Mouse (Mus musculus) urinary bladder, adult 18-20 months (tissue): Measurements from ENCODE around the gene Igfbp5.

Experiments used
- DNase-seq, 2 experiments: peaks; one replicate each; pipeline ENCODE4 v3.0.0; 2022; ENCODE audit warnings: low spot score in 2 of 2, mixed read lengths in 2 of 2

The Igfbp5 gene

DNA sequence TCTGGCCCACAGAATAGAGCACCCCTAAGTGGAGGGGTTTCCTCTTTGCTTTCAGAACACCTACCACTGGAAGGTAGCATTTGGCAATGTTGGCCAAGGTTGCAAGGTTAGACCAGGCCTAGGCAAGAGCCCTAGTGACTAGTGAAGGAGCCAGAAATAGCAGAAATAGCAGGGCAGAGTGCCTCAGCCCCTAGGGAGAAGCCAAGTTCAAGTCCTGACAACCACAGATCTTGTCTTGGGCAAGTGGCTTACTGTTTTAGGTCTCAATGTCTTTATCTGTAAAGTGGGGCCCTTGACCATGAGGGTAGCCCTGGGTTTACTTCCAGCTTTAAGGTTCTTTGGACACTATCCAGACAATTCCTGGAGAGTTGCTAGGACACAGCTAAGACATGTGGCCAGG, 5.4 kb downstream of the Igfbp5 start:
- no peak for DNase-seq

DNA sequence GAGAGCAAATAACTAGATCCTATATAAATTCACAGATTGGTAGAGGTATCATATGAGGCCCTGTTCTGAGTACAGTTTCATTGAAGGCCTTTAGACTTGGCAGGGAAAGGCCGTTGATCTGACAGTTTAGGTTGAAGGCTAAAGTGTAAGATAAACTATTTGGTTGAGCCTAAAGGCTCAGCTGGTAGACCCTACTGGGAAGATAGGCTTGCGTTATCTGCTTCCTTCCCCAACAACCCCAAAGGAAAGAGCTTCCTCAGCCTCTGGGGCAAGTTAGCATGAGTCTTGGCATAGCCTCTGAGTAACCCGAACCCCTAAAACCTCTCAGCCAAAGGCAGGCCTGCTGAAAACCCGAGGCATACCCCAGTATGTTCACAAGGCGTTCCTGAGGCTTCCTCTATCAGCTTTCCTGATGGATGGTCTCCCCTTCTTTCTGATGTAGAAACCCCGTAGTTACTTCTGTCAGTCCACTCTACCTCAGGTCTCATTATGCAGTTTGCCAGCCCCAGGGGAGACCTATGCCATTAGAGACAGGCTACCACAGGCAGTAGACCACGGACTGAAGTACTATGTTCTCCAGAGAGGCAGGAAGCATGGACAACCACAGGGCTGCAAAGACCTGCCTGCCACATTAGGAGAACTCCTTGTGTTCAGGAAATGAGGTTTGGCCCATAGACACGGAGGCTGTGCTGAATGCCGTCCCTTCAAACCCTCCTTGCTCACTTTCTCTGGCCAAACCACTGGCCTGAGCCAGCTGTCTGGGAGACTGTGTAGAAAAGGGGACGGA, 6.1 kb downstream of the Igfbp5 start:
- no peak for DNase-seq

DNA sequence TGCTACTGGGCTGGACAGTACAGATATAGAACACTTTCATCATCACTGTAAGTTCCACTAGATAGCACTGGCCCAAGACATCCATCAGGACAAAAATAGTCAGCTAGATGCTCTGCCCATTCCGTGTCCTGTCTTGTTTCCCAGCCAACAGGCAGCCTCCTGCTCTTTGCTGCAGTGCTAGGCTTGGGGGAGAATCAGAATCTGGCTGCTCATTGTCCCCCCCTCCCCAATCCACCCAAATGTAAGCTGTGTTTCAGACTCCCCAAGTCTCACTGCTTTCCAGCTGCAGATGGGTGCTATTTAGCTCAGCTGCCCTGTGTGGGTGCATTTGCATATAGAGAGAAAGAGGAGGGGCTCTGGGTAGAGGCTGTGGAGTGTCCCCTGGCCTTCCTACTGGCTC, 7.3 kb downstream of the Igfbp5 start:
- no peak for DNase-seq

DNA sequence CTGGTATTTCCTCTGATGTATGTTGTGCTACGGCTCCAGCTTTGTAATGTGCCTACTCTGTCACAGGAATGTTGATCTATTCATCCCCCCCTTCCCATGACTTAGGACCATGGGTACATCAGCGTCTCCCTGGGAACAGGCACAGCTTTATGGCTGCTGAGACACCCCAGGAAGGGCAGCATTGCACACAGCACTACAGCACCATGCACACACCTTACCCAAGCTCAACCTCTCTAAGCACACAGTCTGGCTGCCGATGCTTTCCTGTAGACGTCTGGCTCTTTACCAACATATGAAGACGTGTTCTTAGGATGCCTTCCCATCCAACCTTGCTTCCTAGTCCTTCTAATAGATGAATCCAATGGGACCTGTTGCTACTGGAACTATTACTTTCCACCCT, 8.3 kb downstream of the Igfbp5 start:
- no peak for DNase-seq

DNA sequence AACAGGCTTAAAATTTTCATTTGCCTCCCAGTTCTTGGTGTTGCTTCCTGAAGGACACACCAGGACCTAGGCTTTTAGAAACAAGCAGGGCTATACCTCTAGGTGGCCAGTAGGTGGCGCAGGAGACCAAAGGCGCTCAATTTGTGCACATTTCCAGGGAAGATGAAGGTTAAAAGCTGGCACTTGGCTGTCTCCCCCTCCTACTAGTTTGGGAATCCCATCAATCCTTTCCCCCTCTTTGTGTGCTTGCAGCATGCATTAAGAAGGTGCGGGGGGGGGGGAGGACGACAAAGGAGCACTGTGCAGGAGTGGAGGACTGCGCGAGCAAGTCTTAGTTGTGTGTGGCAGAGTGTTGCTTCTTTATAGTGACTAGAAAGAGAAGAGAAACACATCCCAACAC, 8.8 kb downstream of the Igfbp5 start:
- peak; percentile 41 to 56 for DNase-seq

DNA sequence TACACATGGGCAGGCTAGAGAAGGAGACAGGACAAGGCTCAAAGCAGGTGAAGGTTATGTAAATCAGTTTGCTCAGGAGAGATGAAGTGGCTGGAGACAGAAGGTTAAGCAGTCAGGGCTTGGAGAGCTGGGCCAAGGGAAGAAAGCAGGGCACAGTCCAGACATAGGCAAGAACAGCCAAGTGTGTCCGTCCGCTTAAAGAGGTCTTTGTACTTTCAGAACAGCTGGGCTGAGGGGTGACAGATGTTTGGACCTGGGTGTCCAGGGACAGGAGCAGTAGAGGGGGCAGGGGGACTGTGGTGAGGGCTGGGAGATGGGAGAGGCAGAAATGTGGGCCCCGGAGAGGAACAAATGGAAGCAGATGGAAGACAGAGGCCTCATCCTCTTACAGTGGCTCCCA, 10.4 kb downstream of the Igfbp5 start:
- no peak for DNase-seq

DNA sequence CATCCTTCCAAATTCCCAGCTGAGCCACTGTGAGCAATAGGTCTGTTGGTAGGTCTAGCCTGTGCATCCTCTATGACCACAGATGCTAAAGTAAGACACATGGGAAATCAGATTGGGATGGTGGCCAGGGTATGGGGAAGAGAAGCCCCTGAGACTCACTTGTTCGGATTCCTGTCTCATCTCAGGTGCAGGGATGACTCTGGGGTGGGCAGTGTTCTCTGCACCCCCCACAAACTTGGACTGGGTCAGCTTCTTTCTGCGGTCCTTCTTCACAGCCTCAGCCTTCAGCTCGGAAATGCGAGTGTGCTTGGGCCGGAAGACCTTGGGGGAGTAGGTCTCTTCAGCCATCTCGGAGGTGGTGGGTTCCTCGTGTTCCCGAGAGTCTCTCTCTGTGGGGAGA, 11.0 kb downstream of the Igfbp5 start:
- no peak for DNase-seq

DNA sequence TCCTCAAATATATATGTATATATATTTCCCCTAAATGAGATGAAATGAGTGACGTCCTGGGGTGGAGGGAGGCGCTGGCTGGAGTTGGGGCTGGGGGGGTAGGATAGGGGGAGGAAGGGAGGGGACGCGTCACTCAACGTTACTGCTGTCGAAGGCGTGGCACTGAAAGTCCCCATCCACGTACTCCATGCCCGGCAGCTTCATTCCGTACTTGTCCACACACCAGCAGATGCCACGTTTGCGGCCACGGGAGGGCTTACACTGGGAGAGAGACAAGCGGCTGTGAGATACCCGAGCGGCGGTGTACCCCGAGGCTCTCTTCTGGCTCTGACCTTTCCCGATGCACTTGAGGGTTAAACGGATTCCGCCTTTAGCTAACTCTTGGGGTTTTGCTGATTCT, 12.4 kb downstream of the Igfbp5 start:
- DNase-seq, result no peak

DNA sequence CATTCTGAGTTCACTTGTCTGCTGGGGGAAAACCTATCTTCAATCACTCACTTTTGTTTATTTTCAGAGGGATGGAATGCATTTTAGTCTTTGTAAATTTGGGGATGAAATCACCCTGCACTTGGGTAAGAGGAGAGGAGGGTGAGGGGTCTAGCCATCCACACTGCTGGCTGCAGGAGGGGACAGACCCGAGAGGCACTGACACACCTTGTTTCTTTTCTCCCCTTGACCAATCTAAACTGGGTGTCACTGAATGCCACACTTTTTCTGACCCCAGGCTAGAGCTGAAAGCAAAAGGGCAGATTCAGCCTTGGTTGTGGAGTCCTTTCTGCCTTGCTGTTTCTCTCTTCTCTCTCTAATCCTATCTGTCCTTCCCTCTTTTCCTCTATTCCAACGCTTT, 13.0 kb downstream of the Igfbp5 start:
- DNase-seq, result no peak

DNA sequence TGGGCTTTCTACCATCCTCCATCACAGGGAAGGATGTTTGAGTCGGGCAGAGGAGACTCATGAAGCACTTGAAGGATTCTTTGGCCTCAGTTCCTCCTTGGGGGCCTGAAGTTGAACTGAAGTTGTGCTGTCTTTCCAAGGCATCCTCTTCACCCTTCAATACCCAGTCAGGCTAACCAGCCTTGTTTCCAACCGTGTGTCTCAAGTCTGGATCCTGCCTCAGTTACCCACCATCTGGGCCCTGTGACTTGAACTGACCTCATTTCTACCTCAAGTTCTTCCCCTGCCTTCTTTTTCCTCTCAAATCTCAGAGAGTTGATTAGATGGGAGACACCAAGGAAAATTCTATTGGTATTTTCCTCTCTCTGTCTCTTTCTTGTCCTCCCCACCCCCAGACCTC, 14.2 kb downstream of the Igfbp5 start:
- DNase-seq, result no peak

DNA sequence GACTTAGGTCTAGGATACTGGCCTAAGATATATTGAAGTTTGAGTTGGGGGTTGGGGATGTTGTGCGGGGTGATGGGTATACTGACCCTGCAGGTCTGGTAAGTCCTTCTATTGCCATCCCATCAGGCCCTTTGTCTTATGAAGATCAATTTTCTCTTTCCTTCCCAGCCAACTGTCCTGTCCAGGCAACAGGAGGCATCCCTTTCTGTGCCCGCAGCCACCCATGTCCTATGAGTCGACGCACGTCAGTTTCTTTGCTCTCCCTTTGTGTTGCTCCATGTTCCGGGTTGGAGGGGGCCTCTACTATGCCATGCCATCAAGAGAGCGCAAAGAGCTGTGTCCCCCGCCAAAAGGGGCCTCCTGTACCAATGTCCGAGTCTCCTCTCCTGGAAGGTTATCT, 14.7 kb downstream of the Igfbp5 start:
- no peak for DNase-seq

DNA sequence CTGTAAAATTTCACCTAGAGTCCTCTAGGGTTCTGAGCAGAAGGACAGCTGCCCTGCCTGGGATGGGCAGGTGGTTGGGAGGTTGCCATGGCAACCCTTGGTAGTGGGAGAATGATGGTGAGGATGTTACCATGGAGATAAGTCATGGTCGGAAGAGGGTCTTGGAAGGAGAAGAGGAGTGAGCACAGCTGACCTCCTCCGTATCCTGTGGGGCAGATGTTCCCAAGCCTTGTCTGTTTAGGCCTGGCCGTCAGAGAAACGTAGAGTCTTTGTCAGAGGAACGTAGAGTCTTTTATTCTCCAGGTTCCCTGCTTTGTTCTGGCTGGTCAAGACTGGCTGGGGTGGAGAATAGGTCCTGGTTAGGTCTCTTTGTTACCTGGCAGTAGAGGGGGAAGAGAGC, 15.8 kb downstream of the Igfbp5 start:
- no peak for DNase-seq

DNA sequence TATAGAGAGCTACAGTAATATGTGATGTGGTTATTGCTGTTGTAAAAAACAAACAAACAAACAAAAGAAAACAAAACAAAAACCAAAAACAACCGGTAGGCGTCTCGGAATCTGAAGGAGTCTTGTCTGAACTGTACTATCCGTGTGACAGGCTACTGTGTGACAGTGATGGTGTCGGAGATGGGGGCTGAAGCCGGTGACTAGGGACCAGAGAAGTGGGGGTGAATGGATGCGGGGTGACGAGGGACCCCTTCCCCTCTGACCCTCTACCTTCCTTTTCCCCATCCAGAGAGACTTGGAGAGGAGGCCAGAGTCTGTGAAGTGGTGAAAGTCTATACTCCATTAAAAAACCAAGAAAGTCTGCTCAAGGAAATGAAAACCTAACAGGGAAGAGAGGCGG, 16.4 kb downstream of the Igfbp5 start:
- DNase-seq, result no peak

DNA sequence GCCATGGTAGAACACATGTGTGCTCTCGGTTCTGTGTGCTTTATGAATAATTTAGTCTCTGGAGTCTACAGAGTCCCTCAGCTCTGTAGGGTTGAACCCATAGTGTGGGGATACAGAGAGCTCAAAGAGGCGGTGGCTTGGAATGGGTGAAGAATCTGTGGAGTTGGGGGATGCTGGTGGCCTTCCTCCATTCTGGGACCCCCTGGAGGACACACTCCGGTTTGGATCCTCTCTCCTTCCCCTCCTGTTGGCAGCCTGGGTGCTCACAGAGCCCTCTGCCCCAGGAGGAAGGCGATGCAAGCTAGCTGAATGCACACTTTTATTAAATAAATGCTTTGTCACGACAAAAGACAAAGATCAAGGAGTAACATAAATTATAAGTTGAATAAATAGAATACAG, 17.1 kb downstream of the Igfbp5 start:
- no peak for DNase-seq

DNA sequence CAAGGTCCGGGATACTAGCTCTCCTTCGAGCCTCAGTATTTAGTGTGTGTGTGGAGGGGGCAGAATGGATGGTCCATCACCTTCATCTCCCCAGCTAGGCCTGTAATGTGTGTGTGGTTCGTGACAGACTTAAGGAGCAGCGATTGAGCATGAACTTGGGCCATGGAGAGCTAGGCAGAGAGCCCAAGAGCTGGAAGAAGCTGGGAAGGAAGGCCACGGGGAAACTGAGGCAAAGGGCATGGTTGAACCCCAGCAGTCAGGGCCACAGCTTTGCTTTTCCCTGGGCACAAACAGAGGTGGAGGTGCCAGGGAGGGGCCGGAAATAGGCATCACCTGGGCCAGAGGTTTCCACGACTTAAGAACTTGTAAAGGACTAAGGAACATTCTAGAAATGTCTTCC, 17.5 kb downstream of the Igfbp5 start:
- DNase-seq, result no peak

DNA sequence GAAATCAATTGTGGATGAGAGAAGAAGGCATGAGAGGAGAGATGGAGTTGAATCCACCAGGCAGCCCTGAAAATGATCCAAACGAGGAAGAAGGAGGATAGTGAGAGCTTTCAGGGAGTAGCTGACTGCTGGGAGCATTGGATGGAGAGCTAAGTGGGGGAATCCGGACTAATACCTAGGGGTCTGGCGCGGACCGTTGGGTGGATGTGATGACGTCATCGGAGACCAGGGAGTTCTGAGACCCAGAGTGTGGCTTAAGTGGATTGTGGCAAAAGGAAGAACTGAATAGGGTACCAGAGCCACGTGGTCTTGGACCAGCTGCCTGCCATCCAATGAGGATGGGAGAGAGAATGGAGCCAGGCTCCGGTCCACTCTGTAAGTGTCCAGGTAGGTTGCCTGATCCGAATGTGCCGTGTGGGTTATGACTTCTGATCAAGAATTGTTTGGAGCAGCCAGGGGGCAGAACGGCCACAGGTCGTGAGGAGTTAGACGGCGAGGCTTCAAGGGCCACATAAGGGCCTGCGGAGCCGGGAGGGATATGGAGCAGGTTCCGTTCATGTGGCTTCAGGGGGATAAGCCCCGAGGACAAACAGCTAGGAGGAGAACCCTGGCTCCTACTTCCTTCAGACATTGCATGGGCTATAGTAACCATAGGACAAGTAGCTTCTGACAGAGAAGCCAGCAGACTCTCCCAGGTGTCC, 18.3 kb downstream of the Igfbp5 start:
- no peak for DNase-seq

DNA sequence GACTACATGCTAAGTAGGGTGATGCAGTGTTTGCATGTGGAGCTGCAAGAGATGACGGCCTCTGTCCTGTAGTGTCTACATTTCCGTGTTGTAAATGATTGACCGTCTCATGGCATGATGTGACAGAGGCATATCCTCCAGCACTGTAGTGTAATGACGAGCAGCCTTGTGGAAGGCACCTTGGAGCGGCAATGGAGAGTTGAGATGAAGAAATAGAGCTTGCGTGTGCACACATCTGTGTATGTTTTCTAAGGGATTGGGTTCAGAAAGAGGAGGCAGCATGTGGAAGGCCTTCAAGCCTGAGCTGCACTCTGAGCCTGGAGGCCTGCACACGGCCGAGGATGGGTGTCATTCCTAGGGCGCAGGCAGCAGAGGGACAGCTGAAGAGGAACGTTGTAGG, 19.0 kb downstream of the Igfbp5 start:
- DNase-seq, result no peak

DNA sequence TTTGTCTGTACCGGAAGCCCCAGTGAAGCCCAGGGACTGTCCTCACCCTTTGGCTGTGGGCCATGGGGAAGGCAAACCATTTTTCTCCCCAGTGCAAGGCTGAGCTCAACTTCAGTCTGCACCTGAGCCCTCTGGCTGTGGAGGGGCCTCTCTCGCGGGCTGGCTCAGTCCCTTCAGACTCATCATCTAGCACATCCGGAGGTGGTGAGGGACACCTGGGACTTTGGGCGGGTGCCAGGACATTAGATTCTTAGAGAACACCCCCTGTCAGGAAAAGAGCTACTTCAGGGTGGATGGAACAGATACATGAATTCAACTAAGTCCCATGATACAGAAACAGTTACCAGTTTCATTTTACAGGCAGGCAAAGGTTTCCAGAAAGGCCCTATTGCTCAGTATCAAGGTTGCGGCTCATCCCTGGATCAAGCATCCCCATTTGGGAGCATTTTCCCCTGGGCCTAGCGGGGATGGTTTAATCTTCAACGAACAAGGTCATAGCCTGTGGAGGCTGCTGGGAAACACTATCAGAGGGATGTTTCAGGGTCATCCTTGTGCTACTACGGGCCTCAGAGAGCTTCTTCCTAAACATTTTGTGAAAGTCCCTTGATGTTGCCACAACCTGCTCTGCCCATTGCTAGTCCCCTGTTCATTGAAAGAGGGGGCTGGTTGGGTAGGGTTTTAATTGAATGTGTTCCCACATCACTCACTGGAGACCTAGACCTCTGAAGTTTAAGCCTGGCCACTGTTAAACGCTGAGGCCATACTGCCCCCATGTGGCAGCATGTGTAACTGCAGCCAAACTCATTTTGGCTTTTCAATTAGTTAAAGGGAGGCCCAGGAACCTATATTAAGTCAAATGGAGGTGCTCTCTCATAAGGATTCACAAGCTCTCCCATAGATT, 20.1 kb downstream of the Igfbp5 start:
- peak in 1 of 2 experiments; percentile 40 for DNase-seq

DNA sequence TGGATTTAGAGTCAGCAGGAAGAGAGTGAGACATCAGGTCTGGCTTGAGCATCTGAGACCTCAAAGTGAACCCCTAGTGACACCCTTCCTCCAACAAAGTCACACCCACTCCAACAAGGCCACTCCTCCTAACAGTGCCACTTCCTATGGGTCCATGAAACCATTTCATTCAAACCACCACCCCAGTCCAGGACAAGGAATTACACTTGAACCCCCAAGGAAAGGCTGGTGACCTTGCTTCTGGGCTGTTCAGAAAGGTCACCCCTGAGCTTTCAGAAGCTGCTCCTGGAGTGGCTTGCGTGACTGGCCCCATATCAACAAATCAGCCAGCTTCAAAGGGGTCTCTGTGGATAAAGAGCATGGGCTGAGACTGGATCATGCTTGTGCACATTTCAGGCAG, 20.9 kb downstream of the Igfbp5 start:
- no peak for DNase-seq

DNA sequence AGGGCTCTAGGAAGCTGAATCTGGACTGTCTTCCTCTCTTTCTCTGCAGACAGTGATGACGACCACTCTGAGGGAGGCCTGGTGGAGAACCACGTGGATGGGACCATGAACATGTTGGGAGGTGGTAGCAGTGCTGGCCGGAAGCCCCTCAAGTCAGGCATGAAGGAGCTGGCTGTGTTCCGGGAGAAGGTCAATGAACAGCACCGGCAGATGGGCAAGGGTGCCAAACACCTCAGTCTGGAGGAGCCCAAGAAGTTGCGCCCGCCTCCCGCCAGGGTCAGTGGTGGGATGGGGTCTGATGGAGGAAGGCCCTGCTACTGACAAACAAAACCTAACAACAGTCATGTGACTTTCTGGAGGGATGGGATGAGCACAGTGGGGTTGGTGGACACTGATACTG, 25.6 kb downstream of the Igfbp5 start:
- no peak for DNase-seq

DNA sequence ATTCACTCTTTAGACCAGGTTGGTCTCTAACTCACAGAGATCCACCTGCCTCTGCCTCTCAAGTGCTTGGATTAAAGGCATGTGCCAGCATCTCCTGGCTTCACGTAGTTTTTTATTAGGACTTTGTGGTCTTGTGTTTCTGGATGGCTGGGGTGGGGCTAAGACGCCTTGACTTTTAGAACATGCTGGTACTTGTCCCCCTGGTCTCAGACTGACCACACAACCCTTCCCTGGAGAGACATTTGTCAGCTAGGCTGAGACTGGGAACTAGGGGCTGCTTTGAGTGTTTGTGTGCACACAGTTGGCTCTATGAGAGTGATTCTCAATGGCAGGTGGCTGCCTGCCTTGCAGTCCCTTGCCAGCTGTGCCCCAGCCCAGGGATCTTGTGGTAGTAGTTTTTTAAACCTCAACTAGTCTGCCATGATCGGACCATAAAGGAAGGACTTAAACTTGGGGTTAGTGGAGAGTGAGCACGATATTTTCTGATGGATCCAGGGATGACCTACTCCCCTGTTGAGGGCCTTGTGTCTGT, 26.8 kb downstream of the Igfbp5 start:
- no peak for DNase-seq

DNA sequence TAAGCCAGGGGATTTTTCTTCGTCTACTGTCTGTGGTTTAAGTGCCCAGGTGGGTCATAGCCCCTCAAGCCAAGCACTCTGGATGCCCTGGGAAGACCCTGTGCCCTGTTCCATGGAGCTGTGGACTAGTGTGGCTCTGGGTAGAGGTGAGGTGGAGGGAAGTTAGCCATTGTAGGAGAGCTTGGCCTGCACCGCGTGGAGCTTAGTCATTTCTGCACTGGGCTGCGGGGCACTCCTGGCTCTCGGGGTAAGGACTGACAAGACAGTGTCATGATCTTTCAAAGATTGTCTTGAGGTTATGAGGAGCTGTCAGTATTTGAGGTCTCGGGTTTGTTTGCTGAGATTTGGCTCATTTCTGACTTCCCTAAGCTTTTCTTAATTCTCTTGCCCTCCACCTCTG, 30.0 kb downstream of the Igfbp5 start:
- DNase-seq, result no peak
